Mouse (Mus musculus): ENCODE measurements around the gene Nek10. TPM values are rescaled to one million over a fixed set of nuclear protein-coding genes. Genes with fewer than 3 reads are reported as not detected.
"Not testable (repeated sequence)": the region's sequence is repeated elsewhere in the genome, so short reads cannot be mapped to it uniquely, and the experiment has no call there.

Nek10 gene
- total RNA-seq, 2 experiments from 2014 or later: 2.0 to 2.1 TPM

DNA sequence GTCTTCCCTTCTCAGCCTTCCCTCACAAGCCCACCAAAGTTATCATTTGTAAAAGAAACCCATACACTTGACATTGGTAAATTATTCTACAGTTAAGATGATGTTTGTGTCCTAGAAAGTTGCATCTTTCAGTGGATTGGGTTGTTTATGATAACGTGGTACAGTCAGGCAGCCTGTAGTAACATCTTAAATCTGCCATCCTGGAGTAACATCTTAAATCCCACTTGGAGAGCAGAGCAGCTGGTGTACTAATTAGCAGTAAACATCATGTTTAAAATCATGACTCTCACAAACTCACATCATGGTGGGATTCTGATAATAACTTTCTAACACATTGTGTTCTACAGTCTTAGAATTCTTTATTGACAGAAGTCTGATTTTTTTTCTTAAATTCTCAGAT is 148.6 kb downstream of the Nek10 start:
- intact Hi-C loops (cut with DNase I): no loop called here
- Histone ChIP-seq H3K4me3 (no peak overlapping the region), H3K27ac (no peak overlapping the region)
- DNase-seq (ENCODE audit: extremely low spot score in 1 of 2, low spot score in 2 of 2): no peak
- TF ChIP-seq CTCF (IDR thresholded peaks at IDR 0.05): no peak

DNA sequence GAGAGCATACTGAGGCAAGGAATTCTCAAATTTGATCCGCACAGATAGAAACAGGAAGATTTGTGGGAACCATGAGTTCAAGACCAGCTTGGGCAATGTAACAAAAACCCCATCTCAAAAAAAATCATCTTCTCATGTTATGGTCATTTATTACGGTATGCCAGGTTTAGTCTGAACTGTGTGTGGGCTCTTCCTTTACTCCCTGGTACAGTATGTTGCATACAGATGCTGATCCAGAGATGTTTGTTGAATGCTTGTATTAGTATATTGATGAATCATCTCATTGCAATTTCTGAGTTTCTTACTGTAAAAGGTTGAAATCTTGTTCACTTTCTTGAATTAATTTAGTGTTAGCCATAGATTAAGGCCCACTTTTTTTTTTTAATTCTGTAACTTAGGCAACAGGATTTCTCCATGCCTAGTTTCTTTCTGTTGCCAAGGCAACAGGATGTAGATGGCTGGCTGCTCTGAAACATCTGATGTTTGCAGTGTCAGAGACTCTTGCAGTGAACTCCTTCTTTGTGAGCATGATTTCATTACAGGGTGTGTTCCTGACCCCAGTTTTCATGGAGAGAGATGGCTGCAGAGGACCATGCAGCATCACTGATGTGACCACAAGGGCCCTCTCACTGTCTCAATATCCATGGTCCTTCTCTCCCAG is 156.7 kb downstream of the Nek10 start:
- TF ChIP-seq CTCF (IDR thresholded peaks at IDR 0.05): no peak
- no peak overlapping the region for H3K4me3 ChIP-seq
- DNase-seq (ENCODE audit: extremely low spot score in 1 of 2, low spot score in 2 of 2): no peak
- peak overlapping the region; percentile 59 for H3K27ac ChIP-seq
- intact Hi-C loops (cut with DNase I): no loop called here

DNA sequence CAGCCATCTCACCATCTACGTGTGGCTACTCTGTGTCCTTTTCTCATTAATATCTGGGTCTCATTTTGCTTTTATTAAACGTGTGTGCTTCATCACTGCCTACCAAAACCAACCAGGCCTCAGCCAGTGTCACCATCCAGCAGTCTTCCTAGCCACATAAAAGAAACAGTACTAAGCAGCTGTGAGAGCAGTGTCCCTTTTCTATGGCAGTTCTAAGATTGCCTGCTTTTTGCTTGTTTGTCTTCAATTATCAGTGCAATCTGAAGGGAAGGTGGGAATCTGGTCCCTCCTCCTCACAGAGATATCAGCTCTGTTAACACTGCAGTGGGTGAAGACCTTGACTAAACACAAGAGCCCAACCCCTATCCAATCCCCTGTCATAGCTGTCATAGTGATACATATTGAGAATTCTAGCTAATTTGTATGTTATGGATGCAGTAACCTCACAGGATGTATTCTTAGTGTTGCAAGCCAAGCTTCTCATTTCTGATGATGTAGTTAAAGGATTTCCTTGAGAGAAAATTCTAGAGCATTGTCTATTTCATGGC is 157.3 kb downstream of the Nek10 start:
- TF ChIP-seq CTCF (IDR thresholded peaks at IDR 0.05): no peak
- H3K4me3 ChIP-seq: no peak overlapping the region
- intact Hi-C loops (cut with DNase I): no loop called here
- H3K27ac ChIP-seq: peak overlapping the region; percentile 59
- DNase-seq (ENCODE audit: extremely low spot score in 1 of 2, low spot score in 2 of 2): no peak

DNA sequence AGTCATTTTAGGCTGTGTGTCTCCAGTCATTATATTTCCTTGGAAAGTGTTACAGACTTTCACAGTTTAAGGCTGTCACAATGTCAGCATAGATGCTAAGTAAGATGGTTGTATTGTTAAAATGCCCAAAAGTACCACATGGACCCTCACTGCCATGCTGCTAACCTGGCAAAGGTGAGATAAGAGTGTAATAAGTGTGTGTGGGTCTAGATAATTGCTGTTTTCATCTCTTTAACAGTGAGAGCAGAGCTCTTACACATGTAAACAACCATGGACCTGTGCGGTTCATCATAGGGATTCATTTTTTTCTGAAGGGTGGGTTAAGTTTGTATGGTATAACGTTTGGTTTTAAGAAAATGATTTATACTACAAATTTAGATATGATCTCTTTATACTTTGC is 167.4 kb downstream of the Nek10 start:
- no peak for TF ChIP-seq CTCF (IDR thresholded peaks at IDR 0.05)
- Histone ChIP-seq H3K4me3 (no peak overlapping the region), H3K27ac (no peak overlapping the region)
- intact Hi-C loops (cut with DNase I): no loop called here
- no peak for DNase-seq (ENCODE audit: extremely low spot score in 1 of 2, low spot score in 2 of 2)

DNA sequence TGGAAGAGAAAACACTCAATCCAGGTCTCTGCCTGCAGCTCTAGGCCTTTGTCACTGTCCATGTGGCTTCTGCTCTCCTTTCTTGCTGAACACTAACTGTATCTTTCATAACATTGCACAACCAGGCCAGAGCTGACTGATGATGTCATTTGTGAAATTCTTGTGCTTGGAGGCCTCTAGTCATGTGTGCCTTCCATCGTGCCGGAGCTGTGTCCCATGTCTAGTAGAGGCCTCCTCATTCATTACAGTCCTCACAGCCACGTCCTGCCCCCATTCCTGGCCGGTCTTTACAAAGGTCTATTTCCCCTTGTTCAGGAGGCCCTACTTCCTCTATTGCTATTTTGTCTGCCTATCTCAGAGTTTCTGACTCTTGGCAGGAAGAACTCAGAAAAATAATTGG is 167.8 kb downstream of the Nek10 start:
- intact Hi-C loops (cut with DNase I): no loop called here
- TF ChIP-seq CTCF (IDR thresholded peaks at IDR 0.05): no peak
- Histone ChIP-seq H3K27ac (no peak overlapping the region), H3K4me3 (no peak overlapping the region)
- no peak for DNase-seq (ENCODE audit: extremely low spot score in 1 of 2, low spot score in 2 of 2)

DNA sequence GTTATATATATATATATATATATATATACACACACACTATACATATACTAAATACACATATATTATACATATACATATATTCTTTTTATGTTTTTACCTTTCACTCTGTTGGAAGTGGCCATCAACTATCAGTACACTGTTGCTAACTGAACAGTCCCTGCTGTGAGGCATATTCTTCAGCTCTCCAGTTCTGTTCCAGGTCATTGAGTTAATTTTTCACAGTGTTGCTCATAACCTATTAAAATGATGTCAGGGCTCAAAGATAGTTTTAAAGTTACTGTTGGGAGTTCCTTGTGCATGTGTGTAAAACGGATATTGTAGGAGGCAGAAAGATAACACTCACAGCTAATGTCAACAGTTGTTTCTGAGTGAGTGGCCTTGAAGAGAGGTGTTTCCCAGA is 170.9 kb downstream of the Nek10 start:
- intact Hi-C loops (cut with DNase I): no loop called here
- TF ChIP-seq CTCF (IDR thresholded peaks at IDR 0.05): no peak
- no peak overlapping the region for H3K4me3 ChIP-seq
- no peak overlapping the region for H3K27ac ChIP-seq
- DNase-seq (ENCODE audit: extremely low spot score in 1 of 2, low spot score in 2 of 2): no peak

DNA sequence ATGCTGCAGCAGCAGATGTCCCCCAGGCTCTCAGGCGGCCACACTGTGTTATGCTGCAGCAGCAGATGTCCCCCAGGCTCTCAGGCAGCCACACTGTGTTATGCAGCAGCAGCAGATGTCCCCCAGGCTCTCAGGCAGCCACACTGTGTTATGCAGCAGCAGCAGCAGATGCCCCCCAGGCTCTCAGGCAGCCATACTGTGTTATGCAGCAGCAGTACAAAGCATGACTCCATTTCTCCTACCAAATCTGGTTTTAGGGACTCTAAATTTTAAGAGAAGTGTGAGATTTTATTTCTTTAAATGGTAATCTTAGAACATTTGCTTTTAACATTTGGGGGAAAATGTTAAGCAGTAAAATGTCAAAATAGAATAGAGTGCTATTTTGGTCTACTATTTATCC is 180.9 kb downstream of the Nek10 start:
- intact Hi-C loops (cut with DNase I); DNase-seq (ENCODE audit: extremely low spot score in 1 of 2, low spot score in 2 of 2); H3K4me3 ChIP-seq: not testable (repeated sequence)

DNA sequence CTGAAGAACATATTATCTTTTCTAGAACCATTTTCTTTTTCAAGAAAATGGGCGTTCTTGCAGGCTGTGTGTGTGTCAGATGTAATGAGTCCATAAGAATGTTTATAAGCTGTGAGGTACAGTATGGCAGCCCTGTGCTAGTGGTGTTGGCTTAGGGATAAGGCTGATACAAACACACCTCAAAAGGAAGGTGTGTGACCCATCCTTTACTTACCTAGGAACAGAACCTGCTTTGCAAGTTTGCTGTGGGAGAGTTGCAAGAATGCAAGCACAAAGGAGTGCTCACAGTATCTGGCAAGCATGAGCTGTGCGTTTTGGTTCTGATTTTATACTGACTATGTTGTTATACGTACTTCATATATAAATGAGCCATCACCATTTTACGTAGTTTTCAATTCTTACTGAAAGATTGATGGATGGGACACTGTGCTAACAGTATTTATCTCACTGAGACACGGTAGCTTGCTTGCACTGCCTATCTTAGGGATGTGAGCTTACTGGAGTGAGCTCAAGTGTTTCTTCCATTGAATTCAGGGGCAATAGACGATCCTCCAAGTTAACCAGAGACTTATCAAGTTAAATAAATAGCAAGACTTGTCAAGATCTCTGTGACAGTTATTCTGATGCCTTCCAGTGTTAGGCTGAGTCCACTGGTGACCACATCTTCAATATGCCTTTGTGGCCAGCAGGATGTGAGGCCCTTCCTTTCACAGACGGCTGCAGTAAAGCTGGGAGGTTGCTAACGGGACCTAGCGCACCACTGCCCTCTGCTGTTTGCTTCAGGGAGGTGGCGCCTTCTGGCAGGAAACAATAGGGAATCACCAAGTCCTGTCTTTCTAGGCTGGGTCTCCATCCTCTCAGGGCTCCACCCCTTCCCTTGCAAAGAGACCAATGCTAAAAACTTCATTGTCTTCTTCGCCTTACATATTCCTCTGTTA is 181.8 kb downstream of the Nek10 start:
- peak; percentile 75 for TF ChIP-seq CTCF (IDR thresholded peaks at IDR 0.05)
- peak; percentile 67 to 69 for DNase-seq (ENCODE audit: extremely low spot score in 1 of 2, low spot score in 2 of 2)
- intact Hi-C loops (cut with DNase I): loop anchor here (1.0 to 5.0 kb wide), 5 partner anchors 48 to 1212 kb away; no protein-coding TSS in a partner anchor
- Histone ChIP-seq H3K27ac (peak overlapping the region; percentile 29), H3K4me3 (no peak overlapping the region)

More for the DNA sequence above, 180.9 kb downstream of the Nek10 start:
- H3K27ac ChIP-seq: not testable (repeated sequence)

DNA sequence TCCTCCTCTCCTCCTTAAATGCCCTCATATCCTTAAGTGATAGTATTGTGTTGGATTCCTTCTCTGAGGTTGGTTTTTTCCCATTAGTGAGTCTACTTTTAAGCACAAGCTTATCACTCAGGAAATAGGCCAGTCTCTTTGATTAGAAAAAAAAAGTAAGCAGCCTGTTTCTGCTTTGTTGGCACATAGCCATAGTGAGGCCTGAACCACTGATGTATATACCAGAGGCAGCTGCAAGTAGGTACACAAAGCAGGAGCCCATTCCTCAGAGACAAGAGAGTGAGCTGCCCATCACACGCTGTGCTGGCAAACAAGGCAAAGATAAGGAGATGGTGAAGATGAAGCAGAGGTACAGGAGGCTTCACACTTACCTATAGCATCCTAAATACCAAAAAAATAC is 184.2 kb downstream of the Nek10 start:
- intact Hi-C loops (cut with DNase I): loop anchor here (5.0 kb wide), 3 partner anchors 50 to 1210 kb away; no protein-coding TSS in a partner anchor
- DNase-seq (ENCODE audit: extremely low spot score in 1 of 2, low spot score in 2 of 2): no peak
- TF ChIP-seq CTCF (IDR thresholded peaks at IDR 0.05): no peak
- Histone ChIP-seq H3K4me3 (no peak overlapping the region), H3K27ac (no peak overlapping the region)

DNA sequence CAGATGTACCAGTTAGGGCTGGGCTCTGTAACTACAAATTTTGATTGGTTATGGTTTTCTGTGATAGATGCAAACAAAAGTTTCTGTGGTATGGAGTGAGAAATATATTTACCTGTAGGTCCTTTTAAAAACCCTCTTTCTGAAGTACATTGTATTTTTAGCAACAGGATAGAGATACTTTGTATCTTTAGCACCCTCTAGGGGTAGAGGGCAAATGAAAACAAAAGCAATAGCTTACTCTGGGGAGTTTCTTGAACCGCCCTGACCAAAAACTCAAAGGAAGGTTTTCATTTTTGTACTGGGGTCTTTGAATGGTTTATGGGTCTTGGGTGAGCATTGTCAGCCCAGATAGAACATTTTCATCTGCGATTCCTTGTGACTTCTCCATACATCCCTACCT is 188.4 kb downstream of the Nek10 start:
- DNase-seq (ENCODE audit: extremely low spot score in 1 of 2, low spot score in 2 of 2): no peak
- intact Hi-C loops (cut with DNase I): no loop called here
- TF ChIP-seq CTCF (IDR thresholded peaks at IDR 0.05): peak; percentile 17
- Histone ChIP-seq H3K27ac (no peak overlapping the region), H3K4me3 (no peak overlapping the region)

DNA sequence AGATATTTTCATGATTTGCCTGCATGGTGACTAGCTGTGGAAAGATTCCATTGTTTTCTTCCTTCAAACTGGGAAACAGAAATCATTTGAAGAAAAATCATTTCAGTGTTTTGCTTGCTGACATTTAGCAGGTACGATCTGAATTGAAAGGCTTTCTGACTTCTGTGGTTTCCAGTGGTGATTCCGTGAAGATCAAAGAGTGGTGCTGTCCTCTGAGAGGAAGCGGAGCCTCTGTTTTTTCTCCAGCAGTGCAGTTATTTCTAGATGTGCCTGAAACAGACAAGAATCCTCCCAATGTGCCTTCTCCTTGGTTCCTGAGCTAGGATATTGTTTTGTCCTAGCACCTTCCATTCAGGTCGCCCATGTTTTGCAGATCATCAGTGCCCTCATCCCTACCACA is 208.2 kb downstream of the Nek10 start:
- intact Hi-C loops (cut with DNase I): no loop called here
- Histone ChIP-seq H3K27ac (no peak overlapping the region), H3K4me3 (no peak overlapping the region)
- no peak for TF ChIP-seq CTCF (IDR thresholded peaks at IDR 0.05)
- DNase-seq (ENCODE audit: extremely low spot score in 1 of 2, low spot score in 2 of 2): no peak

DNA sequence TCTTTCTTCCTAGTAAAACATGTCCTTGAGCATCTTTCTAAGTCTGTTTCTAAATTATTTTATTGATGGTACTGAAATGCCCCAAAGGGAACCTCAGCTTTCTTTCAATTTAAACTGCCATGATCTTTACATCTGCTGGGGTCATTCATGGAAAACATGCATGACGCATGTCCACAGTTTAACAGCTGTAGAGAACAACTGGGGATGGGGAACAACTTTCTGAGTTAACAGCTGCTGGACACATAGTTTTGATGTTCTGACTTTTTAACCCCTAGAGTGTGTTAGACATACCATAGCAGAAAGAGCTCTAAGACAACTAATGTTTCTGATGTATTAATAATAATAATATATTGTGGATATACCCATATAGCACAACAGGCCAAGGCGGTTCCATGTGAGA is 211.6 kb downstream of the Nek10 start:
- no peak overlapping the region for H3K4me3 ChIP-seq
- TF ChIP-seq CTCF (IDR thresholded peaks at IDR 0.05): no peak
- no peak overlapping the region for H3K27ac ChIP-seq
- intact Hi-C loops (cut with DNase I): no loop called here
- no peak for DNase-seq (ENCODE audit: extremely low spot score in 1 of 2, low spot score in 2 of 2)

DNA sequence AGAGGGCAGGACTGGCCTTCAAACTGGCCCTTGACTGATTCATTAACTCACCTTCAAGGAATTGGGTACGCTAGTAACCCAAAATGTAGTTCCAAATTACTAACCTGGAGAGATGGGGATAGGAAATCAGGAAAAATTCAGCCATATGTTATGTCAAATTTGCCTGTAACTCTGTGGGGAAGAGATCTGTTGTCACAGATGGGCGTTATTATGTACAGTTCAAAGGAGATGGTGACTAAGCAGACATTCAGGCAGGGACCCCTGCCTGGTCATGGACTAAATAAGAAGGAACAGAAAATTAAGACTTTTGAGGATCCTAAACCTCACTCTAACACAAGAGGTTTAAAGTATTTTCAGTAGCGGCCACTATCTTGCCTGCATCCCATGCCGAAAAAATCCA is 227.4 kb downstream of the Nek10 start:
- H3K4me3 ChIP-seq; intact Hi-C loops (cut with DNase I); H3K27ac ChIP-seq; DNase-seq (ENCODE audit: extremely low spot score in 1 of 2, low spot score in 2 of 2): not testable (repeated sequence)

DNA sequence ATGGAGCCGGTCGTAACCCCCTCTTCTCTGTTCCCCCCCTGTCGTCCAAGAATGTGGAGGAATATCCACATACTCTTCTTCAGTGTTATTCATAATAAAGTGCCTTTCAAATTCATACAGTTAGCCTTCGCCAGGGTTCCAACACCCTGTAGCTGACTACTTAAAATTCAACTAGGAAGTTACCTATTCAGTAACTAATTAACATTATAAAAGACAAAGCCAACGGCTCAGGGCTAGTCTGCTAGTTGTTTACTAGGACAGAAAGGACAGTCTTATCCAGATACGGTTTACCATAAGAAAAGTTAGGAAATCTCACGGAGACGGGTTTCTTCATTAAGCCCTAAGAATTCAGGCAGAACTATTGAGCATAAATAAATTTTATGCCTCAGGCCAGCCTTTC is 231.4 kb downstream of the Nek10 start:
- H3K4me3 ChIP-seq; H3K27ac ChIP-seq; DNase-seq (ENCODE audit: extremely low spot score in 1 of 2, low spot score in 2 of 2); intact Hi-C loops (cut with DNase I): not testable (repeated sequence)

All from left cerebral cortex, adult 2 months (tissue).